Mouse (Mus musculus) brain, embryonic 14.5 days (tissue): ENCODE measurements around the gene Rab40c.

Experiments
- CTCF ChIP-seq: fragments of 200-500 bp; IDR thresholded peaks from 2 replicates; pipeline ENCODE4 v1.5.1; 2012; ENCODE audit warnings: inconsistent platforms, mild to moderate bottlenecking, moderate library complexity, borderline replicate concordance; ENCODE audit not compliant: insufficient read depth, insufficient read length; ENCODE audit errors: extremely low read depth
- POLR2A ChIP-seq: fragments of 200-500 bp; IDR thresholded peaks from 2 replicates; pipeline ENCODE4 v1.6.1; 2012; ENCODE audit warnings: mild to moderate bottlenecking, inconsistent platforms, borderline replicate concordance; ENCODE audit not compliant: poor library complexity, insufficient read depth, insufficient read length, severe bottlenecking; ENCODE audit errors: extremely low read depth

DNA sequence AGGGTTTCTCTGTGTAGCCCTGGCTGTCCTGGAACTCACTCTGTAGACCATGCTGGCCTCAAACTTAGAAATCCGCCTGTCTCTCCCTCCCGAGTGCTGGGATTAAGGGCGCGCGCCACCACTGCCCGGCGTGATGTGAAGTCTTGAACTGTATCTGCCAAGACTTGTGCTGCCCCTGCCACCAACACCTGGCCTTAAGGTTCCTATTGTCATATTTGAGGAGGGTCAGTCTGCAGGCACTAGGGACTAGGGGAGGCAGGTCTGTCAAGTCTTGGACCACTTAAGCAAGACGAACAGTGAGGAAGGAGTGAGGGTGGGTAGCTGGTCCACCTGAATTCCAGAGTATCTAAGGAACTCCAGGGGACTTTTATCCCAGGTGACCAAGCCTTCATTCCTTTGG, 50.0 kb downstream of the Rab40c start:
- TF ChIP-seq CTCF (no peak), POLR2A (no peak)
